Mouse (Mus musculus): ENCODE data around the gene Lce1a1.
"Not testable (repeated sequence)": the region's sequence is repeated elsewhere in the genome, so short reads cannot be mapped to it uniquely, and the experiment has no call there.

Lce1a1 gene

GRCm38 (mm10) chr3:92648207-92648606, at the start of gene Lce1a1:
TSS of gene Lce1a1 (minus strand) at chr3:92648307.
- DNase-seq: no peak

- no peak for DNase-seq
These were observed 46.5 kb upstream of the Lce1a1 start for GRCm38 (mm10) chr3:92694613-92695012.

GRCm38 (mm10) chr3:92691688-92692087, 43.6 kb upstream of the Lce1a1 start:
- DNase-seq: no peak

GRCm38 (mm10) chr3:92689154-92689553, 41.0 kb upstream of the Lce1a1 start:
- not testable (repeated sequence) for DNase-seq

- no peak for DNase-seq
These were observed 39.0 kb upstream of the Lce1a1 start, which contains the start of gene Lce1d for GRCm38 (mm10) chr3:92687110-92687509. TSS of gene Lce1d (minus strand) at chr3:92687210.

GRCm38 (mm10) chr3:92678947-92679346, 30.8 kb upstream of the Lce1a1 start, which contains the start of gene Lce1c:
TSS of gene Lce1c (plus strand) at chr3:92679247.
- DNase-seq: no peak

GRCm38 (mm10) chr3:92670215-92670614, 22.1 kb upstream of the Lce1a1 start, which contains the start of gene Lce1a2:
TSS of gene Lce1a2 (minus strand) at chr3:92670315.
- DNase-seq: no peak

- no peak for DNase-seq
These were observed 8.7 kb upstream of the Lce1a1 start, which contains the start of gene Lce1b for GRCm38 (mm10) chr3:92656826-92657225. TSS of gene Lce1b (minus strand) at chr3:92656926.

- no peak for DNase-seq
These were observed 8.3 kb downstream of the Lce1a1 start for GRCm38 (mm10) chr3:92639854-92640253.

- DNase-seq: no peak
These were observed 9.5 kb downstream of the Lce1a1 start for GRCm38 (mm10) chr3:92638653-92638991.

GRCm38 (mm10) chr3:92637745-92638652, 10.1 kb downstream of the Lce1a1 start:
- DNase-seq: no peak

- DNase-seq: no peak
These were observed 26.5 kb downstream of the Lce1a1 start, which contains the start of gene Lce6a for GRCm38 (mm10) chr3:92621560-92621959. TSS of gene Lce6a (minus strand) at chr3:92621660.

GRCm38 (mm10) chr3:92609804-92610203, 38.3 kb downstream of the Lce1a1 start:
- no peak for DNase-seq

GRCm38 (mm10) chr3:92607392-92607791, 40.7 kb downstream of the Lce1a1 start, which contains the start of gene 2210017I01Rik:
TSS of gene 2210017I01Rik (minus strand) at chr3:92607492.
- no peak for DNase-seq

- no peak for DNase-seq
These were observed 45.9 kb downstream of the Lce1a1 start for GRCm38 (mm10) chr3:92602169-92602568.

- no peak for DNase-seq
These were observed 47.7 kb downstream of the Lce1a1 start for GRCm38 (mm10) chr3:92600456-92600855.

- no peak for DNase-seq
These were observed 48.1 kb downstream of the Lce1a1 start for GRCm38 (mm10) chr3:92599973-92600372.

GRCm38 (mm10) chr3:92598429-92598828, 49.7 kb downstream of the Lce1a1 start:
- DNase-seq: no peak

Data from right cerebral cortex, postnatal 25 days (tissue).